Mouse (Mus musculus): ENCODE measurements at regions not wholly inside any gene's neighbourhood (a gene's known extent, or its start where the extent isn't known, plus 50 kb on each side); places are given as distances from the start of the nearest gene placed in this dataset.

- no peak for TF ChIP-seq CTCF (IDR thresholded peaks at IDR 0.05; ENCODE audit: low read depth)
- TF ChIP-seq EP300 (optimal IDR thresholded peaks at IDR 0.05) = no peak
Observed at GRCm38 (mm10) chr4:45740779-45741365, 58.0 kb upstream of the Aldh1b1 start.

Measured in stomach, postnatal 0 days (tissue).